Mouse (Mus musculus) megakaryocyte, embryonic 14.5 days (primary cell): ENCODE results near the gene Nbas.

Experiments
- FLI1 ChIP-seq: IDR thresholded peaks from 2 replicates; pipeline ENCODE4 v1.6.1; 2012; ENCODE audit warnings: low read length, inconsistent platforms, mixed read lengths
- GATA1 ChIP-seq: IDR thresholded peaks from 3 replicates; pipeline ENCODE4 v1.6.1; 2012; ENCODE audit warnings: mixed read lengths, low read length, inconsistent platforms, borderline replicate concordance

- no peak for TF ChIP-seq FLI1
- TF ChIP-seq GATA1 = no peak
Measured at GRCm38 (mm10) chr12:13575605-13576600, 307.0 kb downstream of the Nbas start.
